Mouse (Mus musculus): Measurements from ENCODE around the gene Trpm3.

DNA sequence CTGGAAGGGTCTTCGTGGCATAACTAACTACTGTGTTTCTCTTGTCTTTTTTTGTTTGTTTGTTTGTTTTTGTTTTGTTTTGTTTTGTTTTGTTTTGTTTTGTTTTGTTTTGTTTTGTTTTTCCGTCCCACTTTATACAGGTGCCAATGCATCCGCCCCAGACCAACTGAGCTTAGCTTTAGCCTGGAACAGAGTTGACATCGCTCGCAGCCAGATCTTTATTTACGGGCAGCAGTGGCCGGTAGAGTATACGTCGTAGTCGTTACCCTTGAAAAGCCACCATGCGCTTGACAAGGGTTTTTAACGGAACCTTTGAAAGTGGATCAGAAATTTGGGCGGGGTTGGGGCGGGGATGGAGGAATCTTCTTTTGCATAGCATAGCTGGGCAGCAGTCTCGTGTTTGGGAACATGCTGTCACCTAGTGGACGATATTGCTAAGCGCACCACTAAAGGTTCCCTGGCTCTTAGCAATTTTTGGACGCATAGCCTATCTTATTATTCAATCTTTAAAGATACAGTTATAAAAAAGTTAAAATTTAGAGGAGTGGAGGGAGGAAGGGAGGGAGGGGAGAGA is 745.0 kb downstream of the Trpm3 start:
- TF ChIP-seq POLR2A (IDR thresholded peaks at IDR 0.05; ENCODE audit: insufficient read depth, low read length) (no peak), EP300 (IDR thresholded peaks at IDR 0.05; ENCODE audit: insufficient read depth, low read depth, low read length) (no peak), CTCF (IDR thresholded peaks at IDR 0.05; ENCODE audit: low read depth, low read length) (peak; percentile 56)
